Comparison of ENCODE assay signal across 8 mouse cellular contexts in the genomic region with DNA sequence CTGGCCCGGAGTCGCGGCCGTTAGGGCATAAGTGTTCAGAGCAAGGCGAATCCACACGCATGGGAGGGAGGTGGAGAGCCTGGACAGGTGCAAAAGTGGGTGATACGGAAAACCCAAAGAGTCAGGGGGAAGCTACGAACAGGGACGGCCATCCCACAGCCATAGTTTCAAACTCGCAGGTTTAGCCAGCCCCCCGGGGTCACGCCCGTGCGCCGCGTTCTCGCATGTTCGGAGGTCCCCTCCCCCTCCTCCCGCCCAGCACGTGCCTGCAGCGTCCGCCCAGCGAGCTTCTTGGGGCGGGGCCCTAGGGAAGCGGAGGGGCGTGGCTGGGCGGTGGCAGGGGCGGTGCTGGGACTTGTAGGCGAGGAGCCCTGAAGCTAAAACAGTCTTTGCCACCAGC. TPM values are rescaled to one million over a fixed set of nuclear protein-coding genes. Genes with fewer than 3 reads are reported as not detected.
DNase-seq lines count a peak whose midpoint lies in the region; ATAC-seq lines count a peak whose summit lies in the region.

No protein-coding gene starts in this region.

- peak overlapping the region; percentile 42; the same call in 1 of the 2 replicates for H3K9ac ChIP-seq in hindbrain, embryonic 14.5 days

- WGBS in hindbrain, embryonic 14.5 days, result 1% methylated on average over 29 of the region's 29 CpGs

- peak overlapping the region; percentile 59 for H3K4me2 ChIP-seq in hindbrain, embryonic 14.5 days (replicated peaks)

- peak; percentile 86 for DNase-seq in Muller cell, postnatal 12 days (ENCODE audit: inconsistent ontology term)
- peak; percentile 81 to 84 for DNase-seq in cerebellum, postnatal 14 days
- peak; percentile 47 to 55 for DNase-seq in frontal cortex, postnatal 25 days (ENCODE audit: low spot score in 2 of 2)
- DNase-seq in hindbrain, embryonic 14.5 days (ENCODE audit: low spot score), result peak; percentile 72
- DNase-seq in left cerebral cortex, adult 11 months (ENCODE audit: low spot score), result peak; percentile 68
- peak; percentile 97 for DNase-seq in lung, postnatal 36 days
- DNase-seq in retina, embryonic 14.5 days (ENCODE audit: low spot score), result peak; percentile 92
- peak; percentile 96 to 97 for DNase-seq in thymus, postnatal 36 days

- ATAC-seq in hindbrain, embryonic 14.5 days (ENCODE audit: low FRiP score), result peak; percentile 68

- peaks cover 14% of the 10 kb centered on the region for H3K36me3 ChIP-seq in hindbrain, embryonic 14.5 days (replicated peaks; ENCODE audit: control insufficient read depth, insufficient read depth)

- no peak overlapping the region for H3K27ac ChIP-seq in hindbrain, embryonic 14.5 days

- H3K27me3 ChIP-seq in hindbrain, embryonic 14.5 days (ENCODE audit: control insufficient read depth, insufficient read depth, low read length), result peaks cover 24% of the 10 kb centered on the region

- H3K9me3 ChIP-seq in hindbrain, embryonic 14.5 days (ENCODE audit: control insufficient read depth, low read length), result no peaks in the 10 kb centered on the region

- peak overlapping the region; percentile 35 for H3K4me3 ChIP-seq in hindbrain, embryonic 14.5 days (replicated peaks; ENCODE audit: low read length)

- peaks cover 29% of the 10 kb centered on the region for H3K4me1 ChIP-seq in hindbrain, embryonic 14.5 days (replicated peaks; ENCODE audit: control insufficient read depth, insufficient read depth, low read length)

RNA-seq across cellular contexts. Expression of a gene that starts 0.5 kb away (rescaled TPM):
- 13.3 and 16.4 TPM in 2 replicates for polyA plus RNA-seq in hindbrain, embryonic 14.5 days (2014; fragmentation: Nextera tagmentation; extraction: Ambion mirVana)

RNA-seq across cellular contexts. Expression of a gene that starts 19.9 kb away (rescaled TPM):
- polyA plus RNA-seq in hindbrain, embryonic 14.5 days (2014; fragmentation: Nextera tagmentation; extraction: Ambion mirVana), result 111 and 117 TPM in 2 replicates

RNA-seq across cellular contexts. Expression of a gene that starts 42.3 kb away (rescaled TPM):
- 0.95 and 1.0 TPM in 2 replicates for polyA plus RNA-seq in hindbrain, embryonic 14.5 days (2014; fragmentation: Nextera tagmentation; extraction: Ambion mirVana)
